Mouse (Mus musculus): ENCODE results near the gene Zbtb33. TPM values are rescaled to one million over a fixed set of nuclear protein-coding genes. Genes with fewer than 3 reads are reported as not detected.

Gene Zbtb33
- polyA plus RNA-seq, 1 experiment, result 10.4 TPM

GRCm38 (mm10) chrX:38180656-38181607, 8.7 kb upstream of the Zbtb33 start:
- 4% methylated on average over 30 of the region's 38 CpGs for WGBS
- Histone ChIP-seq H3K36me3 (ENCODE audit: control insufficient read depth, insufficient read depth, low read length) (no peaks in the 10 kb centered on the region), H3K27ac (ENCODE audit: control insufficient read depth, insufficient read depth, low read length) (no peak overlapping the region), H3K4me3 (ENCODE audit: control insufficient read depth, insufficient read depth, low read length) (peak overlapping the region; percentile 49), H3K4me1 (replicated peaks; ENCODE audit: control insufficient read depth, insufficient read depth, low read length) (peaks cover 5% of the 10 kb centered on the region), H3K27me3 (ENCODE audit: control insufficient read depth, insufficient read depth, low read length) (no peaks in the 10 kb centered on the region)
- TF ChIP-seq CTCF (IDR thresholded peaks at IDR 0.05; ENCODE audit: borderline replicate concordance, control insufficient read depth, extremely low read depth, insufficient read depth, low read length, poor library complexity) (no peak), POLR2A (IDR thresholded peaks at IDR 0.05; ENCODE audit: control insufficient read depth, extremely low read depth, insufficient read depth, low read length, poor library complexity) (no peak)
- DNase-seq, result peak; percentile 7

GRCm38 (mm10) chrX:38181608-38182258, 7.9 kb upstream of the Zbtb33 start:
- peak; percentile 69 for DNase-seq
- Histone ChIP-seq H3K27me3 (ENCODE audit: control insufficient read depth, insufficient read depth, low read length) (no peaks in the 10 kb centered on the region), H3K27ac (ENCODE audit: control insufficient read depth, insufficient read depth, low read length) (no peak overlapping the region), H3K36me3 (ENCODE audit: control insufficient read depth, insufficient read depth, low read length) (no peaks in the 10 kb centered on the region), H3K4me1 (replicated peaks; ENCODE audit: control insufficient read depth, insufficient read depth, low read length) (peaks cover 5% of the 10 kb centered on the region), H3K4me3 (ENCODE audit: control insufficient read depth, insufficient read depth, low read length) (no peak overlapping the region)
- TF ChIP-seq POLR2A (IDR thresholded peaks at IDR 0.05; ENCODE audit: control insufficient read depth, extremely low read depth, insufficient read depth, low read length, poor library complexity), result no peak
- no peak for TF ChIP-seq CTCF (IDR thresholded peaks at IDR 0.05; ENCODE audit: borderline replicate concordance, control insufficient read depth, extremely low read depth, insufficient read depth, low read length, poor library complexity)
- WGBS, result 3% methylated on average over 11 of the region's 15 CpGs

GRCm38 (mm10) chrX:38185520-38185919, 4.1 kb upstream of the Zbtb33 start:
- DNase-seq, result no peak
- Histone ChIP-seq H3K36me3 (ENCODE audit: control insufficient read depth, insufficient read depth, low read length) (no peaks in the 10 kb centered on the region), H3K4me1 (replicated peaks; ENCODE audit: control insufficient read depth, insufficient read depth, low read length) (peaks cover 5% of the 10 kb centered on the region), H3K27me3 (ENCODE audit: control insufficient read depth, insufficient read depth, low read length) (no peaks in the 10 kb centered on the region), H3K4me3 (ENCODE audit: control insufficient read depth, insufficient read depth, low read length) (no peak overlapping the region), H3K27ac (ENCODE audit: control insufficient read depth, insufficient read depth, low read length) (no peak overlapping the region)
- WGBS, result 74% methylated on average over 2 of the region's 2 CpGs
- TF ChIP-seq CTCF (IDR thresholded peaks at IDR 0.05; ENCODE audit: borderline replicate concordance, control insufficient read depth, extremely low read depth, insufficient read depth, low read length, poor library complexity) (no peak), POLR2A (IDR thresholded peaks at IDR 0.05; ENCODE audit: control insufficient read depth, extremely low read depth, insufficient read depth, low read length, poor library complexity) (no peak)

GRCm38 (mm10) chrX:38190458-38190764, 818 bp downstream of the Zbtb33 start:
- no peaks in the 10 kb centered on the region; the same call in 1 of the 2 replicates for H3K4me1 ChIP-seq (replicated peaks; ENCODE audit: control insufficient read depth, insufficient read depth, low read length)
- H3K36me3 ChIP-seq (ENCODE audit: control insufficient read depth, insufficient read depth, low read length), result no peaks in the 10 kb centered on the region
- WGBS, result 5% methylated on average over 3 of the region's 3 CpGs
- H3K27me3 ChIP-seq (ENCODE audit: control insufficient read depth, insufficient read depth, low read length), result no peaks in the 10 kb centered on the region
- no peak for DNase-seq
- TF ChIP-seq CTCF (IDR thresholded peaks at IDR 0.05; ENCODE audit: borderline replicate concordance, control insufficient read depth, extremely low read depth, insufficient read depth, low read length, poor library complexity) (no peak), POLR2A (IDR thresholded peaks at IDR 0.05; ENCODE audit: control insufficient read depth, extremely low read depth, insufficient read depth, low read length, poor library complexity) (no peak)
- H3K4me3 ChIP-seq (ENCODE audit: control insufficient read depth, insufficient read depth, low read length), result peak overlapping the region; percentile 93
- H3K27ac ChIP-seq (ENCODE audit: control insufficient read depth, insufficient read depth, low read length), result no peak overlapping the region

GRCm38 (mm10) chrX:38201816-38202215, 12.2 kb downstream of the Zbtb33 start:
- H3K4me3 ChIP-seq (ENCODE audit: control insufficient read depth, insufficient read depth, low read length), result no peak overlapping the region
- no peak for DNase-seq
- no peaks in the 10 kb centered on the region for H3K27me3 ChIP-seq (ENCODE audit: control insufficient read depth, insufficient read depth, low read length)
- no peaks in the 10 kb centered on the region for H3K4me1 ChIP-seq (replicated peaks; ENCODE audit: control insufficient read depth, insufficient read depth, low read length)
- WGBS, result 80% methylated on average over 2 of the region's 2 CpGs
- H3K36me3 ChIP-seq (ENCODE audit: control insufficient read depth, insufficient read depth, low read length), result no peaks in the 10 kb centered on the region
- H3K27ac ChIP-seq (ENCODE audit: control insufficient read depth, insufficient read depth, low read length), result no peak overlapping the region
- TF ChIP-seq POLR2A (IDR thresholded peaks at IDR 0.05; ENCODE audit: control insufficient read depth, extremely low read depth, insufficient read depth, low read length, poor library complexity) (no peak), CTCF (IDR thresholded peaks at IDR 0.05; ENCODE audit: borderline replicate concordance, control insufficient read depth, extremely low read depth, insufficient read depth, low read length, poor library complexity) (no peak)

- H3K4me1 ChIP-seq (replicated peaks; ENCODE audit: control insufficient read depth, insufficient read depth, low read length), result no peaks in the 10 kb centered on the region
- TF ChIP-seq CTCF (IDR thresholded peaks at IDR 0.05; ENCODE audit: borderline replicate concordance, control insufficient read depth, extremely low read depth, insufficient read depth, low read length, poor library complexity) (no peak), POLR2A (IDR thresholded peaks at IDR 0.05; ENCODE audit: control insufficient read depth, extremely low read depth, insufficient read depth, low read length, poor library complexity) (no peak)
- no peak overlapping the region for H3K4me3 ChIP-seq (ENCODE audit: control insufficient read depth, insufficient read depth, low read length)
- H3K27me3 ChIP-seq (ENCODE audit: control insufficient read depth, insufficient read depth, low read length), result no peaks in the 10 kb centered on the region
- H3K36me3 ChIP-seq (ENCODE audit: control insufficient read depth, insufficient read depth, low read length), result no peaks in the 10 kb centered on the region
- DNase-seq, result no peak
- H3K27ac ChIP-seq (ENCODE audit: control insufficient read depth, insufficient read depth, low read length), result no peak overlapping the region
- WGBS, result 17% methylated on average over 1 of the region's 1 CpGs
Measured at GRCm38 (mm10) chrX:38207392-38207791, 17.8 kb downstream of the Zbtb33 start.

All from thymus, adult 2 months (tissue).